Mouse (Mus musculus) cerebellum, adult 2 months (tissue): ENCODE data around the gene Agap1. TPM values are rescaled to one million over a fixed set of nuclear protein-coding genes. Genes with fewer than 3 reads are reported as not detected.

Experiments used
- DNase-seq, 2 experiments: peaks; one replicate each; pipeline ENCODE4 v3.0.0; 2021
- H3K27ac ChIP-seq: fragments of 200-500 bp; 2 replicates; pipeline ENCODE4 v1.5.1; 2012; ENCODE audit warnings: low read length, control low read depth, inconsistent platforms; ENCODE audit not compliant: insufficient read depth
- H3K27me3 ChIP-seq: fragments of 200-500 bp; 2 replicates; pipeline ENCODE4 v1.6.1; 2012; ENCODE audit warnings: inconsistent platforms, mild to moderate bottlenecking, low read length, moderate library complexity; ENCODE audit not compliant: control insufficient read depth, insufficient read depth
- H3K4me1 ChIP-seq: fragments of 200-500 bp; 2 replicates; pipeline ENCODE4 v1.6.1; 2011; ENCODE audit warnings: low read length; ENCODE audit not compliant: control insufficient read depth, insufficient read depth
- H3K4me3 ChIP-seq: fragments of 200-500 bp; replicated peaks from 2 replicates; pipeline ENCODE3; 2011; ENCODE audit warnings: mild to moderate bottlenecking, low read depth, low read length, control low read depth; ENCODE audit not compliant: insufficient read depth
- CTCF ChIP-seq: fragments of 200-500 bp; IDR thresholded peaks from 2 replicates; pipeline ENCODE4 v1.5.1; 2011; ENCODE audit warnings: low read depth, mild to moderate bottlenecking, control low read depth, low read length, moderate library complexity, borderline replicate concordance; ENCODE audit not compliant: insufficient read depth
- POLR2A ChIP-seq: fragments of 200-500 bp; IDR thresholded peaks from 2 replicates; pipeline ENCODE4 v1.6.1; 2011; ENCODE audit warnings: low read length, control low read depth, borderline replicate concordance; ENCODE audit not compliant: insufficient read depth
- WGBS: fragments of 180-500 bp; shearing (Covaris S2); methylation state at CpG from one replicate; pipeline ENCODE4 v1.1.7; 2018; 5-methylcytosine and 5-hydroxymethylcytosine counted together
- polyA plus RNA-seq: library from polyadenylated mRNA; depleted of rRNA; stranded (reverse); fragments of >200 nt; gene quantifications from 2 replicates; pipeline ENCODE4 v1.2.3, GENCODE M21; 2012

Agap1 gene
- polyA plus RNA-seq, 1 experiment = 82.9 TPM

DNA sequence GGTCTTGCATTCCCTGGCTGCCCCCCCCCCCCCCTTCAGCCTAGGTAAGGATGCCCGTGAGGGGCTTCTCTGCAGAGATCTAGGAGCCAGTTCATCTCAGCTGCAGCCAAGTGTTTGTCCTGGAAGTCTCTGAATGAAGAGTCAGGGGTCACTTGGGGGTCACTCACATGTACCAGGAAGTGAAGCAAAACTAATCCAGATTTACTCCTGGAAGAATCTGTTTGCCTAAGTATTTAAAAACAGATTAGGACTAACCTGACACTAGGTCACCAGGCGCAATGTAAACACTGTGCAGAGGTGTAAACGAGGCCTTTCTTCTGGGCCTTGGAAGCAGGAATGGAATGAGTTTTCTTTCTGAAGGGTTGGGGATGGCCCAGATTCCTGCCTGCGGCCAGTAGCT, 431.1 kb downstream of the Agap1 start:
- no peak overlapping the region for H3K4me3 ChIP-seq
- no peaks in the 10 kb centered on the region for H3K27me3 ChIP-seq
- no peak for TF ChIP-seq POLR2A
- TF ChIP-seq CTCF = no peak
- no peak for DNase-seq
- H3K4me1 ChIP-seq = peaks cover 10% of the 10 kb centered on the region; the same call in 1 of the 2 replicates
- 72% methylated on average over 4 of the region's 4 CpGs for WGBS
- H3K27ac ChIP-seq = no peak overlapping the region

DNA sequence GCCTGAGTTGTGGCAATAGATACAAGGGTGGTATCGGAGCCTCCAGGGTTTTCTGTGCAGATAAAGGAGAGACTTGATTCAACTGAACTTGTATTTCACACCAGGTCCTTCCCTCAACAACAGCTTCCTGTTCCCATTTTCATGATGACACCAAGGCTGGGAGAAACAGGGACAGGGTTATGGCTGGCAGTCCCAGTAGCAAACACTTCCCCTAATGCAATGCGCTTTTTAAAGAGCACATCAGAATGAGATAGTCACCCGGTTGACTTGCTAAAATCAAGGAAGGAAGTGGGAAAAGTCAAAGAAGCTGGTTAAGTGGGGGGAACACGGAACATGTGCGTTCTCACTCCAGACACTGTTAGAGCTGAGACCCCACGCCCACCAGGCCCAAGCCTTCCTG, 436.8 kb downstream of the Agap1 start:
- WGBS = 94% methylated on average over 6 of the region's 6 CpGs
- H3K27me3 ChIP-seq = no peaks in the 10 kb centered on the region
- H3K4me1 ChIP-seq = peaks cover 5% of the 10 kb centered on the region; the same call in 1 of the 2 replicates
- no peak for DNase-seq
- H3K4me3 ChIP-seq = no peak overlapping the region
- H3K27ac ChIP-seq = no peak overlapping the region
- TF ChIP-seq POLR2A (no peak), CTCF (no peak)

DNA sequence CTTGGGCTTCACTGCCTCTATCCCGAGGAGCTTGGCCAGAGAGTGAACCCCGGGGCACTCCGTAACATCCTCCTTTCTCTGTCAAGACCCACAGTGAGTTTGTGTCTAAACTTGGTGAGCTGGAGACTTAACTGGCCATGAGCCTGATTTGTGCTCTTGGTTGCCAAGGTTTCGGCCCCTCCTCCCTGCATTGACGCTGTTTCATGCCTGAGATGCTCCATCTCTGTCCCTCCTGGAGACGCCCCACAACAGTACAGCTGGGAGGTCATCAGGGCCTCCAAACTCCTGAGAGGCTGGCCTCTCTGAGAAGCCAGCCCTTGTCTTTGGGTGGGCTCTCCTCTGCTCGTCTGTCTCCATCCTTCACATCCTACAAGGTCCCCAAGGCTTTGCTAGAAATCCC, 437.7 kb downstream of the Agap1 start:
- 51% methylated on average over 7 of the region's 7 CpGs for WGBS
- TF ChIP-seq POLR2A (no peak), CTCF (no peak)
- no peak for DNase-seq
- H3K27me3 ChIP-seq = no peaks in the 10 kb centered on the region
- H3K4me3 ChIP-seq = no peak overlapping the region
- H3K4me1 ChIP-seq = peaks cover 5% of the 10 kb centered on the region; the same call in 1 of the 2 replicates
- H3K27ac ChIP-seq = no peak overlapping the region

DNA sequence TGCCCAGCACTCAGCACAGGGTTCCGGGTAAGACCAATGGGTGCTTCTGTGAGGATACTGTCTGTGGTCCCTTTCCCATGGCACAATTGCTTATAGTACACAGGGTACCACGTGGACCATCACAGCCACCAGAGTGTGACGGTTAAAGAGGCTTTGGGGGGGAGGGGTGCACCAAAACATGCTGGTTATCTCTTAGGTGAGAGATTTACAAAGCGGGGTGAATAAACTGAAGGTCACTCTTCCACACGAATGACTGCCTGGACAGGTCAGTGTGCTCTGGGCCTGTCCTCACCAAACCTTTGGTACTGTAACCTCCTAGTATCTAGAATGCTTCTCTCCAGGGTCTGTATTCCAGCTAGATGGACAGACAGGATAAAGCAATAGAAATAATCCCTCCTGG, 441.2 kb downstream of the Agap1 start:
- Histone ChIP-seq H3K27ac (no peak overlapping the region), H3K4me1 (peaks cover 5% of the 10 kb centered on the region; the same call in 1 of the 2 replicates), H3K4me3 (no peak overlapping the region), H3K27me3 (no peaks in the 10 kb centered on the region)
- TF ChIP-seq POLR2A (no peak), CTCF (no peak)
- 86% methylated on average over 5 of the region's 5 CpGs for WGBS
- DNase-seq = no peak

DNA sequence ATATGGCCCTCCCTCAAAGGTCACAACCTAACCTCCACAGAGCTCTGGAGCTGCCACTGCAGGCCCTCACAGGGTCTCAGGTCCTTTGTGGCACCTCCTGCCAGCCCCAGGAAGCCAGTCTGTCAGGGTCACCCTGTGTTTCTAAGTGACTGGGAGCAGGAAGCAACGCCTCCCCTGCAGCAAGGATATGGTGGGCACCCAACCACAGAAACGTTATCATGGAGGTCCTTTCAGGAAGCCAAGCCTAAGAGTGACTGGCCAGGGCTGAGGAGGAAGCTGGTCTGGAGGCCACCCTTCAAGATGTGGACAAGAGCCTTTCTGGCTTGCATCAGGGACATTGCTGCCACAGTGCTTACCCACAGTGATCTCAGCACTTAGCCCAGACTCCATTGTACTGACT, 444.4 kb downstream of the Agap1 start:
- TF ChIP-seq CTCF (no peak), POLR2A (no peak)
- Histone ChIP-seq H3K27me3 (no peaks in the 10 kb centered on the region), H3K27ac (no peak overlapping the region), H3K4me3 (no peak overlapping the region), H3K4me1 (no peaks in the 10 kb centered on the region)
- no peak for DNase-seq
- WGBS = 93% methylated on average over 2 of the region's 2 CpGs

DNA sequence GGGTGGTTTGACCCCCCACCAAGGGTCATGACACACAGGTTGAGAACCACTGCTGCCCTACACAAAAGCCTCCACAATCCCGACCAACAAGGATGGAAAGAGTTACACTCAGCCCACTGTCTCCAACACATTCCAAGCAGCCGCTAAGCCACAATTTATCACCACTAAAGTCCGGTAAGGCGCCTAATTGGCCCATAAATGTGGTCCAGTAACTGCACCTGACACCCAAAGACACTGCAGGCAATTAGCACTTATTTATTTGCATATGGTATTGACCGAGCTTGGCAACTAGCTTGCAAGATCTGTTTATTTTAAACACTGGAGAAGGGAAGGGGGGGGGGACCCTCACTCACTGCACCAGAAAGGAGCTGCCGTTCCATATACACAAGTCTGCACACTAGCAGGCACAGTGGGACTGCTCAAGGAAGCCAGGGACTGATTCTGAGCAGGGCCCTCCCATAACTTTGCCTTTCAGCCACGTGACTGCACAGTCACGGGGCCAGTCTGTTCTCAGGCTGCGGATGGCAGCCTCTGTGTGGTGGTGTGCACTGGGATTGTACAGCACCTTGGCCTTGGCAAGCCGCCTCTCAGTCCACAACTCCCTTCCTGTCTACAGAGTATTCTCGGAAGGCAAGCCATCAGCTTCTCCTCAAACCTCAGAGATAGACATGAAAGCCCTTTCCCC, 445.3 kb downstream of the Agap1 start:
- H3K4me3 ChIP-seq = no peak overlapping the region
- no peak for DNase-seq
- no peak for TF ChIP-seq CTCF
- TF ChIP-seq POLR2A = no peak
- H3K27ac ChIP-seq = no peak overlapping the region
- H3K27me3 ChIP-seq = no peaks in the 10 kb centered on the region
- no peaks in the 10 kb centered on the region for H3K4me1 ChIP-seq
- WGBS = 75% methylated on average over 11 of the region's 11 CpGs

DNA sequence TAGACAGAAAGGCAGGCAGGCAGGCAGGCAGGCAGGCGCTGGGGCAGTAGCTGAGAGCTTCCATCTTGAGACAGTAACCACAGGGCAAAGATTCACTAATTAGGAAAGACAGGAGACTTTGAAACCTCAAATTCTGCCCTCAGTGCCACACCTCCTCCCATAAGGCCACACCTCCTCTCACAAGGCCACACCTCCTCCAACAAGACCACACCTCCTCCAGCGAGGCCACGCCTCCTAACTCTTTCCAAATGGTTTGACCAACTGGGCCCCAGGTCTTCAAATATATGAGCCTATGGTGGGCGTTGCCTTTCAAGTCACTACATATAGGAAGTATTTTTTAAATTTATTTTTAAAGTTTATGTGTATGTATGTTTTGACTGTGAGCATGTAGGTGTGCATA, 446.8 kb downstream of the Agap1 start:
- Histone ChIP-seq H3K4me3 (no peak overlapping the region), H3K27me3 (no peaks in the 10 kb centered on the region), H3K4me1 (no peaks in the 10 kb centered on the region), H3K27ac (no peak overlapping the region)
- no peak for TF ChIP-seq CTCF
- TF ChIP-seq POLR2A = no peak
- WGBS = 93% methylated on average over 4 of the region's 4 CpGs
- DNase-seq = no peak

DNA sequence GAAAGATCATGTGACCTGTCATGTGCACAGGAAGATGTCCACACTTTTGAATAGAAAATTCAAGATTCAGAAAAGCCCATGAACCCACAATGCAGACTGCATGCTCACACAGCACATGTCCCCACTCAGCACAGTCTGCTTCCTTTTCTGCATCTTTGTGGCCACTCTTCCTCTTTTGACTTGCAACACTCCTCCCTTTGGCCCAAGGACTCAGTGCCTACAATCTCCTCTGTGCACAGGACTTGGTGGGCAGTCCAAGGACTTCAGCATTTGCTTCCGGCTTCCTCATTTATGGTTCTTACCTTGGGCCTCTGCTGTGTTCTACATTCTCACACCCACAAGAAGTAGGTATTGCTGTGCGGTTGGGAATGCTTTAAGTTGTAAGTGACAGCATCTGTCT, 447.6 kb downstream of the Agap1 start:
- TF ChIP-seq CTCF = no peak
- no peak for TF ChIP-seq POLR2A
- Histone ChIP-seq H3K4me1 (no peaks in the 10 kb centered on the region), H3K4me3 (no peak overlapping the region), H3K27me3 (no peaks in the 10 kb centered on the region), H3K27ac (no peak overlapping the region)
- no peak for DNase-seq
- WGBS = 94% methylated on average over 2 of the region's 2 CpGs

DNA sequence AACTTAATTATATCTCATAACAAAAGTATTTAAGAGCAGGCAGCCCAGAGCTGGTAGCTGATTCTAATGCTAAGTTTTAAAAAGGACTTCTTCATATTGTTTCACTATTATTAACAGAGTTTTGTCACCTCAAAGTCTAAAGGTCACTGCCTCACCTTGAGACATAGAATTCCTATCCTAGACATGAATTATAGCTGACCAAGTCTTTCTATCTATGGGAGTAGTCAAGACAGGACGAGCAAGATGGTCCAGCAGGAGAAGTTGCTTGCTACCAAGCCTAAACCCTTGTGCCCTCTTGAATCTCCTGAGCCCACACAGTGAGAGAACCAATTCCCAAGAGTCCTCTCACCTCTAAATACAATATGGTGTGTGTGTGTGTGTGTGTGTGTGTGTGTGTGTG, 448.0 kb downstream of the Agap1 start:
- TF ChIP-seq CTCF (no peak), POLR2A (no peak)
- WGBS = 90% methylated on average over 1 of the region's 1 CpGs
- H3K27ac ChIP-seq = no peak overlapping the region
- no peak for DNase-seq
- H3K27me3 ChIP-seq = no peaks in the 10 kb centered on the region
- no peak overlapping the region for H3K4me3 ChIP-seq
- H3K4me1 ChIP-seq = no peaks in the 10 kb centered on the region
